Mouse (Mus musculus) megakaryocyte progenitor cell, adult 5-6 weeks (primary cell): Measurements from ENCODE around the gene Zfp513. TPM values are rescaled to one million over a fixed set of nuclear protein-coding genes. Genes with fewer than 3 reads are reported as not detected.

ENCODE experiments used
- ATAC-seq: replicated peaks from 2 replicates; pipeline ENCODE4 v1.8.0; 2016; ENCODE audit warnings: mild to moderate bottlenecking, moderate TSS enrichment, inconsistent platforms; ENCODE audit not compliant: poor library complexity
- total RNA-seq, 2 experiments: library from RNA; stranded (forward) in 1 of 2; stranded (reverse) in 1 of 2; fragments of 157-497, 149-512 nt in 1 of 2; fragments of 200-1000 nt in 1 of 2; gene quantifications; 2 replicates each; pipeline versions ENCODE4 v1.2.3 to v1.2.4; 2015 to 2017

The Zfp513 gene
- total RNA-seq, 2 experiments from 2014 or later = 4.3 to 7.3 TPM

GRCm38 (mm10) chr5:31179766-31180630 is 22.1 kb downstream of the Zfp513 start, which contains the start of the genes Gm29609 and Gtf3c2:
Gene Gm29609, minus strand, starts transcription at chr5:31179911.
Gene Gtf3c2, minus strand, starts transcription at chr5:31180144.
- peak; percentile 86 for ATAC-seq

GRCm38 (mm10) chr5:31179301-31179765 is 22.8 kb downstream of the Zfp513 start:
- ATAC-seq = peak; percentile 45

- no peak for ATAC-seq
Observed at GRCm38 (mm10) chr5:31168630-31169029, 33.5 kb downstream of the Zfp513 start.

GRCm38 (mm10) chr5:31164878-31165277 is 37.2 kb downstream of the Zfp513 start:
- ATAC-seq = peak; percentile 68

GRCm38 (mm10) chr5:31162462-31162861 is 39.6 kb downstream of the Zfp513 start:
- no peak for ATAC-seq

GRCm38 (mm10) chr5:31154152-31154553 is 48.0 kb downstream of the Zfp513 start, which contains the start of gene Mpv17:
Gene Mpv17, minus strand, starts transcription at chr5:31154251.
- ATAC-seq = peak; percentile 90

- no peak for ATAC-seq
Observed at GRCm38 (mm10) chr5:31153516-31154151, 48.5 kb downstream of the Zfp513 start.

- ATAC-seq = peak; percentile 11; the same call in 1 of the 2 replicates
Observed at GRCm38 (mm10) chr5:31151746-31152145, 50.4 kb downstream of the Zfp513 start.

GRCm38 (mm10) chr5:31149781-31150180 is 52.3 kb downstream of the Zfp513 start:
- no peak for ATAC-seq

Other genes starting within 250 kb of the Zfp513 start
- gene Preb, start 241.9 kb downstream of the Zfp513 start, total RNA-seq (2015) = 53.5 and 54.6 TPM in 2 replicates
- gene Preb, start 241.9 kb downstream of the Zfp513 start, total RNA-seq (2017) = 45.2 and 62.3 TPM in 2 replicates
- 0.02 TPM in 1 of 2 replicates, not detected in the other for gene Tcf23, start 233.6 kb downstream of the Zfp513 start, total RNA-seq (2015)
- not detected in 2 replicates for gene Tcf23, start 233.6 kb downstream of the Zfp513 start, total RNA-seq (2017)
- gene Atraid, start 154.0 kb downstream of the Zfp513 start, total RNA-seq (2015) = 81.4 and 113 TPM in 2 replicates
- gene Atraid, start 154.0 kb downstream of the Zfp513 start, total RNA-seq (2017) = 64.1 and 66.4 TPM in 2 replicates
- gene Slc5a6, start 153.4 kb downstream of the Zfp513 start, total RNA-seq (2015) = 3.5 and 4.8 TPM in 2 replicates
- gene Slc5a6, start 153.4 kb downstream of the Zfp513 start, total RNA-seq (2017) = 7.5 and 8.9 TPM in 2 replicates
- 43.4 and 51.2 TPM in 2 replicates for gene Cad, start 147.5 kb downstream of the Zfp513 start, total RNA-seq (2015)
- 28.6 and 28.9 TPM in 2 replicates for gene Cad, start 147.5 kb downstream of the Zfp513 start, total RNA-seq (2017)
- not detected in 2 replicates for gene Dnajc5g, start 96.0 kb downstream of the Zfp513 start, total RNA-seq (2015)
- not detected in 2 replicates for gene Dnajc5g, start 96.0 kb downstream of the Zfp513 start, total RNA-seq (2017)
- not detected in 2 replicates for gene Slc30a3, start 94.1 kb downstream of the Zfp513 start, total RNA-seq (2015)
- not detected in 2 replicates for gene Slc30a3, start 94.1 kb downstream of the Zfp513 start, total RNA-seq (2017)
- gene Trim54, start 85.6 kb downstream of the Zfp513 start, total RNA-seq (2015) = not detected in 2 replicates
- not detected in 2 replicates for gene Trim54, start 85.6 kb downstream of the Zfp513 start, total RNA-seq (2017)
- gene Ucn, start 63.5 kb downstream of the Zfp513 start, total RNA-seq (2015) = not detected in 2 replicates
- gene Ucn, start 63.5 kb downstream of the Zfp513 start, total RNA-seq (2017) = not detected in 2 replicates
- 27.1 and 35.3 TPM in 2 replicates for gene Mpv17, start 48.1 kb downstream of the Zfp513 start, total RNA-seq (2015)
- gene Mpv17, start 48.1 kb downstream of the Zfp513 start, total RNA-seq (2017) = 18.0 and 32.8 TPM in 2 replicates
- gene Gm29609, start 22.4 kb downstream of the Zfp513 start, total RNA-seq (2015) = 0.35 and 0.59 TPM in 2 replicates
- gene Gm29609, start 22.4 kb downstream of the Zfp513 start, total RNA-seq (2017) = 0.10 TPM in 1 of 2 replicates, not detected in the other
- 72.1 and 83.7 TPM in 2 replicates for gene Gtf3c2, start 22.2 kb downstream of the Zfp513 start, total RNA-seq (2015)
- gene Gtf3c2, start 22.2 kb downstream of the Zfp513 start, total RNA-seq (2017) = 46.9 and 63.5 TPM in 2 replicates
- 52.1 and 54.2 TPM in 2 replicates for gene Snx17, start 9.1 kb downstream of the Zfp513 start, total RNA-seq (2015)
- gene Snx17, start 9.1 kb downstream of the Zfp513 start, total RNA-seq (2017) = 31.5 and 40.7 TPM in 2 replicates
- 27.8 and 33.1 TPM in 2 replicates for gene Eif2b4, start 8.9 kb downstream of the Zfp513 start, total RNA-seq (2015)
- 36.7 and 41.9 TPM in 2 replicates for gene Eif2b4, start 8.9 kb downstream of the Zfp513 start, total RNA-seq (2017)
- gene Ppm1g, start 18.4 kb upstream of the Zfp513 start, total RNA-seq (2015) = 109 and 131 TPM in 2 replicates
- gene Ppm1g, start 18.4 kb upstream of the Zfp513 start, total RNA-seq (2017) = 168 and 213 TPM in 2 replicates
- 39.2 and 39.4 TPM in 2 replicates for gene Nrbp1, start 38.6 kb upstream of the Zfp513 start, total RNA-seq (2015)
- 77.5 and 98.0 TPM in 2 replicates for gene Nrbp1, start 38.6 kb upstream of the Zfp513 start, total RNA-seq (2017)
- not detected in 2 replicates for gene Gm9970, start 38.9 kb upstream of the Zfp513 start, total RNA-seq (2015)
- gene Gm9970, start 38.9 kb upstream of the Zfp513 start, total RNA-seq (2017) = 0.25 TPM in 1 of 2 replicates, not detected in the other
- 1.3 and 2.1 TPM in 2 replicates for gene Krtcap3, start 49.4 kb upstream of the Zfp513 start, total RNA-seq (2015)
- gene Krtcap3, start 49.4 kb upstream of the Zfp513 start, total RNA-seq (2017) = 3.4 and 4.1 TPM in 2 replicates
- 7.3 and 11.1 TPM in 2 replicates for gene Ift172, start 88.8 kb upstream of the Zfp513 start, total RNA-seq (2015)
- gene Ift172, start 88.8 kb upstream of the Zfp513 start, total RNA-seq (2017) = 20.8 and 33.0 TPM in 2 replicates
- gene Fndc4, start 93.8 kb upstream of the Zfp513 start, total RNA-seq (2015) = not detected in 2 replicates
- gene Fndc4, start 93.8 kb upstream of the Zfp513 start, total RNA-seq (2017) = not detected in 2 replicates
- gene Gckr, start 95.1 kb upstream of the Zfp513 start, total RNA-seq (2015) = not detected in 2 replicates
- not detected in 2 replicates for gene Gckr, start 95.1 kb upstream of the Zfp513 start, total RNA-seq (2017)